Mouse (Mus musculus) lung, adult 10 weeks (tissue): ENCODE data around the gene Bad. TPM values are rescaled to one million over a fixed set of nuclear protein-coding genes. Genes with fewer than 3 reads are reported as not detected.

Experiments used
- polyA plus RNA-seq: library from polyadenylated mRNA; stranded (reverse); fragments of 350-450 nt; fragmentation: Illumina TruSeq; extraction: RNeasy Lipid Tissue Mini Kit (QIAGEN cat#74804); gene quantifications from one replicate; pipeline ENCODE4 v1.2.3, GENCODE M21; 2014; ENCODE audit warnings: low read depth, low replicate concordance; ENCODE audit not compliant: insufficient read depth

Gene Bad
- 59.7 TPM for polyA plus RNA-seq

GRCm38 (mm10) chr19:6941372-6942248, at the start of gene Bad:
Gene Bad, plus strand, starts transcription at chr19:6941861.

GRCm38 (mm10) chr19:6909507-6910289, 32.0 kb upstream of the Bad start, which contains the start of the genes Trmt112 and Prdx5:
Gene Trmt112, plus strand, starts transcription at chr19:6909698.
Gene Prdx5, minus strand, starts transcription at chr19:6910106.

GRCm38 (mm10) chr19:6921647-6922567, 19.8 kb upstream of the Bad start, which contains the start of gene Esrra:
Gene Esrra, minus strand, starts transcription at chr19:6921813.

GRCm38 (mm10) chr19:6925307-6925573, 16.4 kb upstream of the Bad start, which contains the start of gene Catsperz:
Gene Catsperz, minus strand, starts transcription at chr19:6925380.

GRCm38 (mm10) chr19:6934195-6934977, 7.3 kb upstream of the Bad start, which contains the start of gene Kcnk4:
Gene Kcnk4, minus strand, starts transcription at chr19:6934515.

GRCm38 (mm10) chr19:6942249-6942691, 609 bp downstream of the Bad start, which contains the start of gene Gpr137:
Gene Gpr137, minus strand, starts transcription at chr19:6942480.

GRCm38 (mm10) chr19:6974211-6975205, 32.8 kb downstream of the Bad start, which contains the start of gene Ppp1r14b:
Gene Ppp1r14b, plus strand, starts transcription at chr19:6974968.

GRCm38 (mm10) chr19:6975537-6976521, 34.2 kb downstream of the Bad start, which contains the start of gene Plcb3:
Gene Plcb3, minus strand, starts transcription at chr19:6976470.

GRCm38 (mm10) chr19:6980381-6981093, 38.9 kb downstream of the Bad start, which contains the start of gene Fkbp2:
Gene Fkbp2, minus strand, starts transcription at chr19:6980501.

GRCm38 (mm10) chr19:6987061-6987903, 45.6 kb downstream of the Bad start, which contains the start of gene Vegfb:
Gene Vegfb, minus strand, starts transcription at chr19:6987651.

GRCm38 (mm10) chr19:6992011-6992858, 50.6 kb downstream of the Bad start, which contains the start of gene Dnajc4:
Gene Dnajc4, minus strand, starts transcription at chr19:6992572.

GRCm38 (mm10) chr19:6996006-6996405, 54.3 kb downstream of the Bad start, which contains the start of the genes Nudt22 and Trpt1:
Gene Nudt22, minus strand, starts transcription at chr19:6996117.
Gene Trpt1, plus strand, starts transcription at chr19:6996131.

